16 mouse cellular contexts compared by ENCODE assay signal in genomic region chr17:24364461-24364860, GRCm38 (mm10). TPM values are rescaled to one million over a fixed set of nuclear protein-coding genes. Genes with fewer than 3 reads are reported as not detected.
"Had no signal": no experiment of that assay in that cellular context is flagged by ENCODE, and none has a peak within 500 bp of the region (broad histone marks: within the 10 kb centered on the region; RNA-seq: fewer than 3 reads in every experiment).

No protein-coding gene starts in this region.

- H3K36me3 ChIP-seq: limb, embryonic 10.5 days had no signal

- H3K4me1 ChIP-seq: limb, embryonic 10.5 days; midbrain, embryonic 15.5 days; neural tube, embryonic 13.5 days had no signal

- ATAC-seq: liver, postnatal 0 days; midbrain, embryonic 15.5 days had no signal

- H3K9ac ChIP-seq: kidney, embryonic 15.5 days; liver, embryonic 13.5 days; liver, postnatal 0 days; midbrain, embryonic 15.5 days; neural tube, embryonic 13.5 days had no signal

- H3K4me2 ChIP-seq: kidney, embryonic 15.5 days; liver, embryonic 13.5 days; midbrain, embryonic 11.5 days; midbrain, embryonic 15.5 days; neural tube, embryonic 13.5 days had no signal

- H3K4me3 ChIP-seq: kidney, embryonic 15.5 days; left cerebral cortex, adult 2 months; limb, embryonic 10.5 days; liver, embryonic 13.5 days; megakaryocyte, embryonic 14.5 days; midbrain, embryonic 15.5 days; neural tube, embryonic 13.5 days had no signal

- H3K9me3 ChIP-seq: kidney, embryonic 15.5 days; limb, embryonic 10.5 days; liver, embryonic 13.5 days; megakaryocyte, embryonic 14.5 days; midbrain, embryonic 15.5 days; neural tube, embryonic 13.5 days had no signal

- H3K27ac ChIP-seq: kidney, embryonic 15.5 days; left cerebral cortex, adult 2 months; limb, embryonic 10.5 days; liver, embryonic 13.5 days; midbrain, embryonic 15.5 days; neural tube, embryonic 13.5 days had no signal

- DNase-seq: kidney, postnatal 14 days; liver, embryonic 13.5 days; liver, postnatal 0 days; lung, postnatal 4 days; right cerebral cortex, postnatal 14 days; thymus, postnatal 4 days had no signal

- H3K27me3 ChIP-seq: kidney, embryonic 15.5 days; liver, embryonic 13.5 days; megakaryocyte, embryonic 14.5 days; midbrain, embryonic 15.5 days; neural tube, embryonic 13.5 days had no signal

RNA-seq across cellular contexts. Expression of gene Abca17, which starts 13.6 kb away (rescaled TPM):
- total RNA-seq: monocyte, adult 5-6 weeks had no signal
- polyA plus RNA-seq: limb, embryonic 10.5 days; liver, embryonic 13.5 days; liver, postnatal 0 days; midbrain, embryonic 11.5 days; stomach, embryonic 16.5 days; thymus, postnatal 0 days had no signal
